Mouse (Mus musculus): ENCODE measurements around the gene Rnf11. TPM values are rescaled to one million over a fixed set of nuclear protein-coding genes. Genes with fewer than 3 reads are reported as not detected.

The Rnf11 gene
- total RNA-seq, 2 experiments from 2014 or later = 102 to 106 TPM

DNA sequence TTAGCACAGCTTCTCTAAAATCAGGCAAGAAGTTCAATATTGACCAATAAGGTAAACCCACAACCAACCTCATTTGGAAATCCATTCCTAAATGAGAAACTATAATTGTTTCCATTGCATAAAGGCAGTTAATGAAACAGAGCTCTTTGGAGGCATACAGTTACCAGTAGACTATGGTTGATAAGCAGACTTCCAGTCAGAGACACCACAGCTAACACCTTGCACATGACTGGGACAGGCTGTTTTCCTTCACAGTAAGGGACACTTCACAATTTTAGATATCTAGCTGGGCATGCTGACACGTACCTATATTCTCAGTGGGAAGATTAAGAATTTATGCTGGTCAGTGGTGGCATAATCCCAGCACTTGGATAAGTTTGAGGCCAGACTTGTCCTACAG, 38.6 kb downstream of the Rnf11 start:
- intact Hi-C loops (cut with DNase I) = no loop called here
- DNase-seq = no peak

DNA sequence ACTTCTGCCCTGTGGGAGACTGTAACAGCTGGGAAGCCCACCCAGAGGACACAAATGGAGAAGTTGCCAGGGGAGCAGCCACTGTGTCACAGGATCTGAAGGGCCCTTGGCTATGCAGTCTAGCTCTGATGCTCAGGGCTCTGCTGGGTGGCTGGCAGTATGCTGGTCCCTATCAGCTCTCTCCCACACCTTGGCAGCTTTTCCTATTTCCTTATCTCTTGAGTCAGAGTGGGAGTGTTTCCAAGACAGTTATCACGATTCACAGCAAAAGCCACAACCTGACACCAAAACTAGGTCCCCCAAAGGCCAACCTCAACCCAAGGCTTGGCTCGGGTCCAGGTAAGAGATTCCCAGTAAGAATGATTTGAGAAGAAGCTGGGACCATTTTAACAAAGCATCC, 39.1 kb downstream of the Rnf11 start:
- peak in 1 of 2 experiments; percentile 30 for DNase-seq
- intact Hi-C loops (cut with DNase I) = no loop called here

GRCm38 (mm10) chr4:109444951-109445350, 39.6 kb downstream of the Rnf11 start:
- no peak for DNase-seq
- intact Hi-C loops (cut with DNase I) = no loop called here

GRCm38 (mm10) chr4:109444471-109444870, 40.1 kb downstream of the Rnf11 start:
- DNase-seq = no peak
- intact Hi-C loops (cut with DNase I) = no loop called here

DNA sequence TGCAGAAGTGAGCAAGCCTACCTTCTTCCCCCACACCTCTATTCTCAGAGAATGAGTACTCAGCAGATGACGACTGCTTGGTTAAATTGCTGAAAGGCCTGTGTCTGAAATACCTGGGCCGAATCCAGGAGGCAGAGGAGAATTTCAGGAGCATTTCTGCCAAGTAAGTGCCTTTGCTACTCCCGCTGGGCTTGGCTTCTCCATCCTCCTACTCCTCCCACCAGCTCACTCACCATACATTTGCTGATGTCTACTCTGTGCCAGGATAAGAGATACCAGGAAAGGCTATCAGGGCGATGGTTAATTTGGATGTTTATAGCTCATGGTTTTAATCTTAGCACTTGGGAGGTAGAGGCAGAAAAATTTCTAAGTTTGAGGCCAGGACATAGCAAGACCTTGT, 41.9 kb downstream of the Rnf11 start:
- intact Hi-C loops (cut with DNase I) = no loop called here
- no peak for DNase-seq

- intact Hi-C loops (cut with DNase I) = no loop called here
Measured at GRCm38 (mm10) chr4:109442126-109442525, 42.4 kb downstream of the Rnf11 start.

DNA sequence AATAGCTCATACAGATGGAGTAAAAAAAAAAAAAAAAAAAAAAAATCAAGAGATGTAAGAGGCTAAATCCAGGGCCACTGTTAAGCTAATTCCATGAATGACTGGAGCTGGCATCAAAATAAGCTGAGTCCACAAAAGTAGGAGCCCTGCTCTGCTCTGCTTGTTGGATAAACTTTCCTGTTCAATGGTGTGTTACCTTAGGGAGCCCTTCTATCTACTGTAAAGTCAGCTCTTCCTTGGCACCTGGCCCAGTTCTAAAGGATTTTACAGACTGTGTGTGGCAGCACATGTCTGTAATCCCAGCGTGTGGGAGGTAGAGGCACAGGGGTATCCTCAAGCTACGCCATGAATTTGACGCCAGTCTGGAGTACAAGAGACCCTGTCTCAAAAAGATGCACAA, 43.5 kb downstream of the Rnf11 start:
- DNase-seq = no peak
- intact Hi-C loops (cut with DNase I) = no loop called here

More at GRCm38 (mm10) chr4:109442126-109442525, 42.4 kb downstream of the Rnf11 start:
- no peak for DNase-seq

DNA sequence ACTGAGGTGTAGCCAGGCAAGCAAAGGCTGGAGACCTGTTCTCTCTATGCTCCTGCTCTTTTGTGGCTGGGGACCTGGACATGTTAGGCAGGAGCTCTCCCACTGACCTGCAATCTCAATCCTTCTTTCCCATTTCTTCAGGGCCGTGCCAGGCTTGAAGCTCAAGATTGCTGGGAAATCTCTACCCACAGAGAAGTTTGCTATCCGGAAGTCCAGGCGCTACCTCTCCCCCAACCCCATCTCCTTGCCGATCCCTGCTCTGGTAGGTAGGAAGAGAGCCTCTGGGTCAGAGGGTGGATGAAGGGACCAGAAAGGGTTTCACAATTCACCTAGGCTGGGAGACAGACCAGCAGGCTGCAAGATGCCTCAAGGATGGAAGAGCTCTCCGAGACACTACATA, 44.1 kb downstream of the Rnf11 start:
- no peak for DNase-seq
- intact Hi-C loops (cut with DNase I) = no loop called here

DNA sequence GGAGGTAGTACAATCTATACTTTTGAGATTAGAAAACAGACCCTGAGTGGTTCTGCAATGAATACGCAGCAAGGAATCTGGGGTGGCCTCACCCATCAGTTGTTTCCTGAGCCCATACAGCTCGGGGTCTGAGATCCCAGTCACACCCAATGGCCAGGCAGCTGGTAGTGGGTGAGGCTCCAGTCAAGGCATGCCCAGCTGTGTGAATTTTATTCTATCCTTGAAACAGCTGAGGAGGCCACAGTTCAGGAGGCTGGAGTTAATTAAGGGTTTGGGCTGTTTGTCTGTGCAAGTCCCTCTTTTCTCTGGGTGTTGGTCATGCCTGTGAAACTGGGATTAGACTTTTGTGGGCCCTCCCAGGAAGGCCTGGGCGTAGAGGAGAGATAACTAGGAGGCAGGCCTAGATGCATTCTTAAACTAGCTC, 44.7 kb downstream of the Rnf11 start:
- intact Hi-C loops (cut with DNase I) = loop anchor here (2.0 kb wide), 1 partner anchor 37 kb away; no protein-coding TSS in a partner anchor
- no peak for DNase-seq

GRCm38 (mm10) chr4:109439101-109439500, 45.4 kb downstream of the Rnf11 start:
- intact Hi-C loops (cut with DNase I) = loop anchor here (2.0 kb wide), 1 partner anchor 38 kb away; no protein-coding TSS in a partner anchor
- no peak for DNase-seq

DNA sequence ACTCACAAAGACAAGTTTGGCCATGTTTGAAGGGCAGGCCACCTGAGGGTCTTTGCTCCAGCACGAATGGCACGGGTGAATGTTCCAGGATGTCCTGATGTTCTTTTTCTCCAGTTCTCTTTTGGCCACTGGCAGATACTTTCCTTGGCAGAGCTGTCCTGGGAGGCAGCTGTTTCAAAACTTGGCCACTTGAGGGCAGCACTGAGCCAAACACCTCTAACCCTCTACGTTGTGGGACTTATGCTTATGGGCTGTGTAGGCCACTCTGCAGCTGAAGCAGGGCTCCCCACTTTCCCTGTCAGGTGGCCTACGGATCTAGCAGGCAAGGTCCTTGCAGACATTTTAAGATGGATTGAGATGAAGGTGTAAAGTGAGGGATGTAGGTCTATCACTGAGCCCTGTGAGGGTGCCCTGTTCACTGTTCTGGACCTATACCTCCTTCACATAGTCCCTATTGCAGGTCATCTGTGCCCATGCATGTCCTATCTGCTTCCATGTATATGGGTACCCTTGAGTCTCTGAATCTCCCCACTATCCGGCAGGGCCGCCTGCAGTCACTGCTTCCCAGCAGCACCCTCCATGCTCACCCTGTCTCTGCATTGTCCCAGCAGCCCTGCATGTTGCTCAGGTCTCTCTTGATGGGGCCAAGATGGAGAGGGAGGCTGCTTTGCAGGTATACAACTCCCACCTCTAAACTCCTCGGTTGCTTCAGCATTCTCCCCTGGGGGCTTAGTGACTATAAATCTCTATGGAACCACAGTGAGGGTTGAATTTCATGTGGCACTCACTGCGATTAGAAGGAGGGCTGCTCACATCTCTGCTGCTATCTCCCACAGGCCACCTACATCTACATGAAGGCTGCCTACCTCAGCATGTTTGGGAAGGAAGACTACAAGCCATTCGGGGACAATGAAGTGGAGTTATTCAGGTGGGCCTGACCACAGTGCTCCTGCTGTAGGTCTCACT, 46.3 kb downstream of the Rnf11 start:
- peak; percentile 72 to 80 for DNase-seq
- intact Hi-C loops (cut with DNase I) = loop anchor here (2.0 kb wide), 1 partner anchor 39 kb away; no protein-coding TSS in a partner anchor

DNA sequence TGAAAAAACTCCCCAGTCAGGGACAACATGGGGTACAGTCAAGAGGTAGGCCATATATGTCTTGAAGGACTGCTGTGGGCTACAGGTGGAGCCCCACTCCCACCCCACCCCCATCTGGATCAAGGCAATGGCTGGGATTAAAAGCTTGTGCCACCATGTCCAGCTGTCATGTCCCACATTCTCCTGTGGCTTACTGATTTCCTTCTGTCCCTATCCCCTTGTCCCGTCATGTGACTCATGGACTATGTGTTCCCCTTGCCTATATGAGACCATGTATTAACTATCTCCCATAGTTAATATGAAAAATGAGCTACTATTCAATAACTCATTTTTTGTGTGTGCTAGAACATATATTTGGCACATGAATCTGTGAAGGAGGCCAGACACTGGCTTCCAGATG, 50.3 kb downstream of the Rnf11 start:
- intact Hi-C loops (cut with DNase I) = no loop called here
- no peak for DNase-seq

DNA sequence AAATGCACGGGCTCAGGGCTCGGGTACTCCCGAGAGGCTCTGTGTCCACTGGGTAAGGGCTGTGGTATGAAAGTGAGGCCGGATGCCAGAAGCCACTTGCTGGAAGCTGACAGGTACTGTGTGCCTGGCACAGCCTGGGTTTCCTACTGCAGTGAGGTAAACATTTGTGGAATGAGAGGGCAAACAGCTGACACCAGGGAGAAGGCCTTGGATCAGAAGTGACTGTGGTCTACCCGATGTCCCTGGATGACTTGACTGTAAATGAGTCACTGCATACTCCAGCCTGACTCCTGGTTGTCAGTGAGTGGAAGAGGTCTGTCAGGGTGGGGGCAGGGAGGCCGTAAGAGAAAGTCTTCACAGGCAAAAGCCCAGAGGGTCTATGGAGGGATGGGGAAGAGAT, 50.9 kb downstream of the Rnf11 start:
- peak in 1 of 2 experiments; percentile 46 for DNase-seq
- intact Hi-C loops (cut with DNase I) = no loop called here

DNA sequence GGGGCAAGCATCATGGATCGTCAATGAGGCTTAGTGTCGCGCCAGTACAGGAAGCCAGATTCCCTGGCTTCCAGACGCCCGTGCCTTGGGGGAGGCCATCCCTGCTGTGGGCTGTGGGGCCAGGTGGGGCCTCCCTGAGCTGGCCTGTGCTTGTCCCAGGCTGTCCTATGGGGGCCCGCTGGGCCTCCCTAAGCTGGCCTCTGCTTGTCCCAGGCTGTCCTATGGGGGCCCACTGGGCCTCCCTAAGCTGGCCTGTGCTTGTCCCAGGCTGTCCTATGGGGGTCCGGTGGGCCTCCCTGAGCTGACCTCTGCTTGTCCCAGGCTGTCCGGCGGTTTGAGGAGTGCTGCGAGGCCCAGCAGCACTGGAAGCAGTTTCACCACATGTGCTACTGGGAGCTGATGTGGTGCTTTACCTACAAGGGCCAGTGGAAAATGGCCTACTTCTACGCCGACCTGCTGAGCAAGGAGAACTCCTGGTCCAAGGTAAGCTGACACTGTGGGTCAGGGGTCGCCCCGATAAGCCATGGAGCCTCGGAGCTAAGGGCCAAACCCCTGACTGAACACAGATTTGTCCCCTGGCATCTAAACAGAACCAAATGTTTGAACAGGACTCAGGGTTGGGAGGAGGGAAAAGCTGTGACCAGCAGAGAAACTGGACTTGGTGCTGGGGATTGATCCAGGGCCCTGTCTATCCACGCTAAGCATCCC, 51.7 kb downstream of the Rnf11 start:
- no peak for DNase-seq
- intact Hi-C loops (cut with DNase I) = no loop called here

GRCm38 (mm10) chr4:109430854-109431253, 53.7 kb downstream of the Rnf11 start:
- intact Hi-C loops (cut with DNase I) = no loop called here
- peak; percentile 52 to 55 for DNase-seq

DNA sequence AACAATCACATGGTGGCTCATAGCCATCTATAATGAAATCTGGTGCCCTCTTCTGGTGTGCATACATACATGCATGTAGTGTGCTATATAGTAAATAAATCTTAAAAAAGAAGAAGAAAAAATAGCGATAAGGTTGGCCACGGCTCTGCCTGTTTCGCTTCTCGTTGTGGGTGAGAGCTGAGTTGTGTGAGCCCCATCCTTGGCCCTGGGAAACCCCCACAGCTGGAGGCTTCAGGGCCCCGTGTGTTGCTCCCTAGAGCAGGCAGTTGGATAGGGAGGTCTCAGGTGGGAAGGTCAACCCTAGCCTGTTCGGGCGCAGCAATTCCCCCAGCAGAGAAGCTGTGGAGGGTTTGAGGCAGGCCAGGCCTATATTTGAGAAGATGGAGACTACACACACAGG, 54.3 kb downstream of the Rnf11 start:
- intact Hi-C loops (cut with DNase I) = no loop called here
- no peak for DNase-seq

- no peak for DNase-seq
- intact Hi-C loops (cut with DNase I) = no loop called here
Measured at GRCm38 (mm10) chr4:109427058-109427457, 57.5 kb downstream of the Rnf11 start.

DNA sequence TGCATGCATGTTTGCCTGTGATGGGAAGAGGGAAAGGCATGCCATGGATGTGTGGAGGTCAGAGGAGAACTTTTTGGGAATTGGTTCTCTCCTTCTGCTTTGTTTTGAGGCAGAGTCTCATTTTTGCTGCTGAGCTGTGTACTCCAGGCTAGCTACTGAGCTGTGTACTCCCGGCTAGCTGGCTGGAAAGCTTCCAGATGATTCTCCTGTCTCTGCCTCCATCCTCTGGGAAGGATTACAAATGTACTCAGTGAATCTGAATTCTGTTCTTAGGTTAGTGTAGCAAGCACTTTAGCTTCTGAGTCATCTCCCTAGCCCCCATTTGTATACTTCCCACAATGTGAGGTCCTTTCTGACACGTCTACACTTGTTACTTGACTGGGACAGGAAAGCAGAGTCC, 61.1 kb downstream of the Rnf11 start:
- intact Hi-C loops (cut with DNase I) = no loop called here

GRCm38 (mm10) chr4:109422436-109422835, 62.1 kb downstream of the Rnf11 start:
- no peak for DNase-seq
- intact Hi-C loops (cut with DNase I) = no loop called here

More for the DNA sequence above, 61.1 kb downstream of the Rnf11 start:
- DNase-seq = no peak

DNA sequence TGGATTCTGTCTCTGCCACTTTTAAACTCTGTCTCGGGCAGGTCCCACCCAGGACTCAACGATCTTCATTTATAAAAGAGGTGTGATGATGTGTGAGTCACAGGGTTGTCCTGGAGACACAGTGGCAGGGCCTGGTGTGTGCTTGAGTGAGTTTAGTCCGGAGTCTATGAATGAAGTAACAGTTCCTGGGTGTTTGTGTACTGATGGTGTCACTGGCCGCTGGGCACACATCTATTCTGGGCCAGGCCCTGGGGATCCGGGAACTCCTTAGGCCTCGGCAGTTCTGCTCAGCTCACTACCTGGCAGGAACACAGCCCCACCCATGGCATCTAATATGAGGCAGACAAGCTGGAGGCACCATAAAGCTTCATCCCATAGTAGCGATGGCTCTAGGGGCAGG, 62.9 kb downstream of the Rnf11 start:
- DNase-seq = no peak
- intact Hi-C loops (cut with DNase I) = no loop called here

DNA sequence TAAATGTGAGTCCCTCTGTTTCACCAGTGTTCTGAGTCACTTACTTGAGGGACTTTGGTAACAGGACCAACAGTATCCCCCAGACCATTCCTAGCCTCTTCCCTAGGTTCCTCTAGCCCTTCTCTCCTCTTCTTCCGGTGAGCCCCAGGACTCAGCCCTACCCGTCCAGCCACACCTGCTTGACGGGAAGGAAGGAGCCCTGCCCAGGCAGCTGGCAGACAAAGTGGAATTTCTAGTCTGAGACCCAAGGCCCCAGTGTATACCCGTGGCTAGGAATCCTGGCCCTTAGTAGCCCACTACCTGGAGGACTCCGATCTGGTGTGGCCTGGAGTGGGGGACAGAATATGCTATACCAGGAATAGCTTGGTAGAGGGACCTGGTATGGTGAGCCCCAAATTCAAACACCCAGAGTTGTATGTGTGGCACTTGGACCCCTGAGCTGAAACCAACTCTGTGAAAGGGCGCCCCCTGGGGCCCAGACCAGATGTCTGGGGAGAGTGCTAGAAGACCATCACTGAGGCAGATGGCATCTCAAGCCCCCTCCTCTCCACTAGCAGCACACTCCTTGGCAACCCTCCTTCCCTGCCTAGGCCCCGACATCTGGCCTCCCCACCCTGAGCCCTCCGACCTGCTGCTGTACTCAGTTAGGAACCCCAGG, 64.3 kb downstream of the Rnf11 start:
- no peak for DNase-seq

More for the DNA sequence above, 64.3 kb downstream of the Rnf11 start:
- intact Hi-C loops (cut with DNase I) = no loop called here

All from heart, postnatal 36 days (tissue).